Mouse (Mus musculus): Measurements from ENCODE around the gene Cttnbp2. TPM values are rescaled to one million over a fixed set of nuclear protein-coding genes. Genes with fewer than 3 reads are reported as not detected.

The Cttnbp2 gene
- polyA plus RNA-seq, 1 experiment from 2014 or later, result 6.0 TPM

DNA sequence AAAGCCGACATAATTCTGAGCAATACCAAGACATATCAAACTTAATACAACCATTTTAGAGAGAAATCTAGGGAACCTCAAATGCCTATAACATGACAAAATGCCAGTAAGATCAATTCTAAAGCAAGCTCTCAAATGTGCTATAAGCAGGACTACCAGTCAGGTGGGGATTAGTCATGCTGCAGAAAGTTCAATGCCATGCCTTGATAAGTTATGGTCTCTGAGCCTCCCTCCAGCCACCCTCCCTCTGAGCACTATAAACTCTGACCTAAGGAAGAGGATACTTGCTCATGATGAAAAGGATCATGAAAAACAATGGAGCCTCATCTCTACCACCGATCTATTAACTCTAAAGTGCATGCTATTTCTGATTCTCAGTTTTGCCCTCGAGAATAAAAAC, 82.3 kb downstream of the Cttnbp2 start:
- H3K27me3 ChIP-seq (ENCODE audit: control insufficient read depth, insufficient read depth, low read length), result no peaks in the 10 kb centered on the region
- no peak overlapping the region for H3K9ac ChIP-seq (ENCODE audit: low read length)
- no peak for ATAC-seq (replicated peaks; ENCODE audit: extremely low read depth, insufficient read depth, low FRiP score)
- no peak overlapping the region for H3K4me2 ChIP-seq (ENCODE audit: low read depth, low read length)
- no peak overlapping the region for H3K4me3 ChIP-seq (ENCODE audit: low read length)
- peaks cover 15% of the 10 kb centered on the region for H3K4me1 ChIP-seq (ENCODE audit: control insufficient read depth, insufficient read depth, low read length)
- H3K9me3 ChIP-seq (replicated peaks; ENCODE audit: control insufficient read depth, low read length), result no peaks in the 10 kb centered on the region
- H3K27ac ChIP-seq (ENCODE audit: low read length), result no peak overlapping the region
- no peaks in the 10 kb centered on the region for H3K36me3 ChIP-seq (ENCODE audit: control insufficient read depth, insufficient read depth)
- WGBS, result 59% methylated on average over 3 of the region's 3 CpGs

DNA sequence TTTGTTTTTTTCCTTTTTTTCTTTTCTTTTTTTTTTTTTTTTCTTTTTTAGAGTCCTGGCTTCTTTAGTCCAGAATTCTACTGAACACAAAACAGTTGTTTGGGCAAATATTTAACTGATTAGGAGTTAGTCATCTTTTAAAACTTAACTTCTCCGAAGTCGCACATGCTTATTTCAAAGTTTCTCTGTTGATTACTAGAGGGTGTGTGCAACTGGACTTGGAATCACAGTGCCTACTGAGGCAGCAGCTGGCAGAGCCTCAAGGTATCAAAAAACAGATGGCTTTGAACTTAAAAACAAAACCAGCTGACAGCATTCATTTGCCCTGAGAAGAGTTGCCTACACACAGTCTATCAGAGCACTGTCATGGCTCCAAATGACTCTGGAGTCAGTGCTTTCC, 82.8 kb downstream of the Cttnbp2 start:
- no peaks in the 10 kb centered on the region for H3K27me3 ChIP-seq (ENCODE audit: control insufficient read depth, insufficient read depth, low read length)
- no peak overlapping the region for H3K4me3 ChIP-seq (ENCODE audit: low read length)
- peaks cover 15% of the 10 kb centered on the region for H3K4me1 ChIP-seq (ENCODE audit: control insufficient read depth, insufficient read depth, low read length)
- no peaks in the 10 kb centered on the region for H3K36me3 ChIP-seq (ENCODE audit: control insufficient read depth, insufficient read depth)
- H3K27ac ChIP-seq (ENCODE audit: low read length), result no peak overlapping the region
- no peak for ATAC-seq (replicated peaks; ENCODE audit: extremely low read depth, insufficient read depth, low FRiP score)
- H3K9me3 ChIP-seq (replicated peaks; ENCODE audit: control insufficient read depth, low read length), result no peaks in the 10 kb centered on the region
- H3K9ac ChIP-seq (ENCODE audit: low read length), result no peak overlapping the region
- 91% methylated on average over 2 of the region's 2 CpGs for WGBS
- H3K4me2 ChIP-seq (ENCODE audit: low read depth, low read length), result no peak overlapping the region

DNA sequence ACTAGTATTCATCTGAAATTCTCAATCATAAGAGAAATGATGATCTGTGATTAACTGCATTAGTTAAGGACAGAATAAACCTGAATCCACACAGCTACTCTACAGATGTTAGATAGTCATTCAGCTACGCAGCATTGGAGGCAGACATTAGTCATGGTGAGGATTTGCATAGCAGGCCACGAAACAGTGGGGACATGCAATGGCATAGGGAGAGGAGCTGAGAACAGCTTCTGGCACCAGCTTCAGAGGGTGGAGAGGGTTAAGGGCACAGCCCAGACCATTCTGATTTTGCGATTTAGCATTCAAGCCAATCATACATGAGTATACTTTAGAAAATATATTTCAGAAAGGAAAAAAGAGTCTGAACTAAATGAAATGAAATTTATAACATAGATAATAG, 84.6 kb downstream of the Cttnbp2 start:
- H3K4me2 ChIP-seq (ENCODE audit: low read depth, low read length), result no peak overlapping the region
- no peak overlapping the region for H3K4me3 ChIP-seq (ENCODE audit: low read length)
- WGBS, result 83% methylated on average over 3 of the region's 3 CpGs
- no peak for ATAC-seq (replicated peaks; ENCODE audit: extremely low read depth, insufficient read depth, low FRiP score)
- no peaks in the 10 kb centered on the region for H3K36me3 ChIP-seq (ENCODE audit: control insufficient read depth, insufficient read depth)
- H3K4me1 ChIP-seq (ENCODE audit: control insufficient read depth, insufficient read depth, low read length), result peaks cover 10% of the 10 kb centered on the region
- H3K9ac ChIP-seq (ENCODE audit: low read length), result no peak overlapping the region
- H3K9me3 ChIP-seq (replicated peaks; ENCODE audit: control insufficient read depth, low read length), result no peaks in the 10 kb centered on the region
- H3K27ac ChIP-seq (ENCODE audit: low read length), result no peak overlapping the region
- H3K27me3 ChIP-seq (ENCODE audit: control insufficient read depth, insufficient read depth, low read length), result no peaks in the 10 kb centered on the region

DNA sequence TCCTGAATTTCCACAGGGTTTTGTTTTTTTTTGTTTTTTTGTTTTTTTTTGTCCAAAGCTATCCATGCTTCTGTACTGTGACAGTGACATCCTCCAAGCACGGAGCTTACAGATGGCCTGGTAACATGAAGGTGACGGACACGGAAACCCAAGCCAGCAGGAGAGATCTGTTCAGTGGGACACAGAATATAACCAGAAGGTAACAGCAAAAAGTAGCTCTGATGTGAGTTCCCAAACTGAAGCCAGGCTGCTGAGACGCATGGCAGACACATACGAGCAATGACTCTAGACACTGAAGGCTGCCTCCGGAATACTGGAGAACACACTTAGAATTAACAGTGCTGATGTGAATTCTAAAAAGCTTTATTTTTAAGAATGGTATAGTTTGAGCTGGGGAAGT, 89.8 kb downstream of the Cttnbp2 start:
- Histone ChIP-seq H3K4me1 (ENCODE audit: control insufficient read depth, insufficient read depth, low read length) (no peaks in the 10 kb centered on the region), H3K4me3 (ENCODE audit: low read length) (no peak overlapping the region), H3K27me3 (ENCODE audit: control insufficient read depth, insufficient read depth, low read length) (no peaks in the 10 kb centered on the region), H3K9me3 (replicated peaks; ENCODE audit: control insufficient read depth, low read length) (no peaks in the 10 kb centered on the region), H3K9ac (ENCODE audit: low read length) (no peak overlapping the region), H3K36me3 (ENCODE audit: control insufficient read depth, insufficient read depth) (no peaks in the 10 kb centered on the region), H3K27ac (ENCODE audit: low read length) (no peak overlapping the region), H3K4me2 (ENCODE audit: low read depth, low read length) (no peak overlapping the region)
- 86% methylated on average over 6 of the region's 6 CpGs for WGBS
- no peak for ATAC-seq (replicated peaks; ENCODE audit: extremely low read depth, insufficient read depth, low FRiP score)

DNA sequence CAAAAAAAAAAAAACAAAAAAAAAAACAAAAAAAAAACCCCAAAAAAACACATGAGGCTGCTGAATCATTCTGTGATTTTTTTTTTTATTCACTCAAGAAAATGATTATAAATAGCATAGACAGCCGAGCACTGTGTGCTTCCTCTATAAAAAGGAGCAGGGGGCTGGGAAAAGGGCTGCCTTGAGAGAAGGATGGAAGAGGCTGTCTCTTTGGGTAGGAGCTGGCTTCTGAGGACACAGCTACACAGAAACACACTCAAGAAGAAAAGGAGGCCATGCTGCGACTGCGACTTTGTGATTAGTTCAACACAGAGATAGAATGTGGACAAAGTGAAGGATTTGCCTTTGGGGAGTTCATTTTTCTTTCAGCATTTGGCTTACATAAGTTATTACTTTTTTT, 90.3 kb downstream of the Cttnbp2 start:
- no peak overlapping the region for H3K4me2 ChIP-seq (ENCODE audit: low read depth, low read length)
- H3K4me3 ChIP-seq (ENCODE audit: low read length), result no peak overlapping the region
- no peak overlapping the region for H3K27ac ChIP-seq (ENCODE audit: low read length)
- no peak for ATAC-seq (replicated peaks; ENCODE audit: extremely low read depth, insufficient read depth, low FRiP score)
- no peak overlapping the region for H3K9ac ChIP-seq (ENCODE audit: low read length)
- H3K36me3 ChIP-seq (ENCODE audit: control insufficient read depth, insufficient read depth), result no peaks in the 10 kb centered on the region
- H3K27me3 ChIP-seq (ENCODE audit: control insufficient read depth, insufficient read depth, low read length), result no peaks in the 10 kb centered on the region
- H3K9me3 ChIP-seq (replicated peaks; ENCODE audit: control insufficient read depth, low read length), result no peaks in the 10 kb centered on the region
- WGBS, result 58% methylated on average over 3 of the region's 3 CpGs
- H3K4me1 ChIP-seq (ENCODE audit: control insufficient read depth, insufficient read depth, low read length), result no peaks in the 10 kb centered on the region

DNA sequence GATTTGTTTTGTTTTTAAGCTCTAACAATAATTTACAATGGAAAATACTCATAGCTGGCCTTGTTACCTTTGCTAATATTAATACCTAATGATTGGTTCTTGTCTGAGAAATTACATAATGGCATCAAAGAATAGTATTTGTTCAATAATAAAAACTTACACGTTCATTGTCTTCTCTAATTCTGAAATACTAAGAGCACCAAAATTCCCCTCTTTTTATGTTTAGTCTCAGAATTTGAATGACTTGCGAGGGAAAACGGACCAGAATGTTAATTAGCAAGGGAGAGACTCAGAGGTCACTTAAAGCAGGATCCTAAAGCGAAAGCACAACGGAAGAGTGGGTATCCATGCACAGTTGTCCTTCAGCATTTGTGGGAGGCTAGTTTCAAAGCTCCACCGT, 91.5 kb downstream of the Cttnbp2 start:
- H3K4me1 ChIP-seq (ENCODE audit: control insufficient read depth, insufficient read depth, low read length), result no peaks in the 10 kb centered on the region
- no peak for ATAC-seq (replicated peaks; ENCODE audit: extremely low read depth, insufficient read depth, low FRiP score)
- WGBS, result 89% methylated on average over 6 of the region's 6 CpGs
- H3K27me3 ChIP-seq (ENCODE audit: control insufficient read depth, insufficient read depth, low read length), result no peaks in the 10 kb centered on the region
- no peak overlapping the region for H3K27ac ChIP-seq (ENCODE audit: low read length)
- H3K4me2 ChIP-seq (ENCODE audit: low read depth, low read length), result no peak overlapping the region
- no peaks in the 10 kb centered on the region for H3K9me3 ChIP-seq (replicated peaks; ENCODE audit: control insufficient read depth, low read length)
- H3K36me3 ChIP-seq (ENCODE audit: control insufficient read depth, insufficient read depth), result no peaks in the 10 kb centered on the region
- no peak overlapping the region for H3K4me3 ChIP-seq (ENCODE audit: low read length)
- no peak overlapping the region for H3K9ac ChIP-seq (ENCODE audit: low read length)

DNA sequence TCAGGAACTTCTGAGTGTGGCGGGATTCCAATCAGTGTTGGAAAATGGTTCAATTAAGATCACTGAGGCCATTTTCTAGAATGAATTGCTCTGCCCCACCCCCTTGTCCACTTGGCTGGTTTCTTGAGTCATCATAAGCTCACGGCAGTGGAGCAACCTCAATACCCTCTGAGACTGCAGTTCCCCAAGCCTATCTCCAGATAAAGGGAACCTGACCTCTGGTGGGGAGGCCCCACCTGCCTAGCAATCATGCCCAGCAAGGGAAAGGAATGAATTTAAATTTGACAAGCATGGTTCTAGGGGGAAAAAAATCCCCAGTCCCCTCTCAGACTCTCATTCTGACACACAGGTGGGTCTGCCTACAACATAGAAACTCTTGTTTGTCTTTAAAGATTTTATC, 93.1 kb downstream of the Cttnbp2 start:
- Histone ChIP-seq H3K9ac (ENCODE audit: low read length) (no peak overlapping the region), H3K36me3 (ENCODE audit: control insufficient read depth, insufficient read depth) (no peaks in the 10 kb centered on the region), H3K4me2 (ENCODE audit: low read depth, low read length) (no peak overlapping the region), H3K27me3 (ENCODE audit: control insufficient read depth, insufficient read depth, low read length) (no peaks in the 10 kb centered on the region), H3K4me1 (ENCODE audit: control insufficient read depth, insufficient read depth, low read length) (no peaks in the 10 kb centered on the region), H3K4me3 (ENCODE audit: low read length) (no peak overlapping the region), H3K9me3 (replicated peaks; ENCODE audit: control insufficient read depth, low read length) (no peaks in the 10 kb centered on the region), H3K27ac (ENCODE audit: low read length) (no peak overlapping the region)
- ATAC-seq (replicated peaks; ENCODE audit: extremely low read depth, insufficient read depth, low FRiP score), result no peak
- 74% methylated on average over 2 of the region's 2 CpGs for WGBS

DNA sequence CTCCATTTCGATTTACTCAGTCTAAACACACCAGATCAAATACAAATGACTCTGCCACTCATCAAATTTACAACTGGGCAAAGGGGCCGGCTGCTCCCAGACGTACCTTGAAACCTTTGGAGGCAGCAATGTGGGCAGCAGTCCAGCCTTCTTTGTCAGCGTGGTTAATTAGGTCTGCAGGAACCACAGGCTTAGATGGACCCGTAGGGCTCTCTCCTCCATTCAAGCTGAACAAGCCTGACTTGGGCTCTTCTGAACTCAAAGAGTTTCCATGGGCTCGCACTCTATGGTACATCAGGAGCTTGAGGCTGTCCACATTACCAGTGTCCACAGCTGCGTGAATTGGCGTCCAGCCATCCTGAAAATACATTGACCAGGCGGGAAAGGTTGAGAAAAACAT, 94.0 kb downstream of the Cttnbp2 start:
- 65% methylated on average over 9 of the region's 9 CpGs for WGBS
- no peak for ATAC-seq (replicated peaks; ENCODE audit: extremely low read depth, insufficient read depth, low FRiP score)
- Histone ChIP-seq H3K9ac (ENCODE audit: low read length) (no peak overlapping the region), H3K9me3 (replicated peaks; ENCODE audit: control insufficient read depth, low read length) (no peaks in the 10 kb centered on the region), H3K27ac (ENCODE audit: low read length) (no peak overlapping the region), H3K27me3 (ENCODE audit: control insufficient read depth, insufficient read depth, low read length) (no peaks in the 10 kb centered on the region), H3K4me2 (ENCODE audit: low read depth, low read length) (no peak overlapping the region), H3K4me3 (ENCODE audit: low read length) (no peak overlapping the region), H3K36me3 (ENCODE audit: control insufficient read depth, insufficient read depth) (no peaks in the 10 kb centered on the region), H3K4me1 (ENCODE audit: control insufficient read depth, insufficient read depth, low read length) (no peaks in the 10 kb centered on the region)

DNA sequence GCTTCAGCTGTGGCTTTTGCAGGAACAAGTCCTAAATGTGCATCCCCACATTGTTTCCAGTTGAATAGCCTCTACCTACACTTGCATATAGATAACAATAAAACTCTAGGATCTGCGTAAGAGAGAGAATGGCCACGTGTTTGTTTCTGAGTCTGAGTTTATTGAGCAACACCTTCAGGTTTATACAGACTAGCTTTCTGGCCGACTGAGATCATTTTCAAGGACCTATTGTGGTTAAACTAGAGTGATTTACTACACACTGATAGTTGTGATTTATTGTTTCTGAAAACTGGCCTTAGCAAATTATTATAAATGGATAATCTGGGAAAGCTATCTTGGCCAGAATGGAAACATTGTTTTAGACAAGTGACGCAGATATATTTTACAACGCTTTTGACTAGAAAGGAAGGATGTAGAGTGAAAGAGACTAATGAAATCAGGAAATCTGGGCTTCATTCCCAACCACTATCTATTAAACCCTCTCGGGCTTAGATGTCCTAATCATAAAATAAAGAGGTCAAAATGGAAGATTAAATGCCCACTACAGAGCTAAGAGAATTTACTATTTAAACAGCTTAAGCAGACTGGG, 96.7 kb downstream of the Cttnbp2 start:
- no peak for ATAC-seq (replicated peaks; ENCODE audit: extremely low read depth, insufficient read depth, low FRiP score)
- WGBS, result 57% methylated on average over 6 of the region's 6 CpGs
- no peak overlapping the region for H3K4me3 ChIP-seq (ENCODE audit: low read length)

DNA sequence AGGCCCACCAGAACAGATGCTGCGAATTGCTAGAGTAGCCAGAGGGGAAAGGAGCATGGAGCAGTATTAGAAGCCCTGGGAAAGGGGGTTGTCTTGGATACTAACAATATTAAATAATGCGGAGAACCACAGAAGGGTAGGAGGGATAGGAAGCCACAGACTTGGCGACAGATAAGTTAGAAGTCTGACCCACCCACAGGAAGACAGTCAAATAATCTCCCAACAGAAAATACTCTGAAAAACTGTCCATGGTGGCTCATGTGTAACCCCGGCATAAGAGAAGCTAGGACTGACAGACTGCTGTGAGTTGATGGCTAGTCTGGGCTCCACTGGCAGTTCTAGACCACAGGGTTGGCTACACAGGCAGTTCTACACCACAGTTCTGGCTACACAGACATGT, 98.7 kb downstream of the Cttnbp2 start:
- H3K4me2 ChIP-seq (ENCODE audit: low read depth, low read length), result no peak overlapping the region
- H3K9me3 ChIP-seq (replicated peaks; ENCODE audit: control insufficient read depth, low read length), result no peaks in the 10 kb centered on the region
- H3K27me3 ChIP-seq (ENCODE audit: control insufficient read depth, insufficient read depth, low read length), result no peaks in the 10 kb centered on the region
- 73% methylated on average over 4 of the region's 4 CpGs for WGBS
- H3K4me1 ChIP-seq (ENCODE audit: control insufficient read depth, insufficient read depth, low read length), result no peaks in the 10 kb centered on the region
- H3K27ac ChIP-seq (ENCODE audit: low read length), result no peak overlapping the region
- no peak overlapping the region for H3K9ac ChIP-seq (ENCODE audit: low read length)
- no peak for ATAC-seq (replicated peaks; ENCODE audit: extremely low read depth, insufficient read depth, low FRiP score)
- no peaks in the 10 kb centered on the region for H3K36me3 ChIP-seq (ENCODE audit: control insufficient read depth, insufficient read depth)
- no peak overlapping the region for H3K4me3 ChIP-seq (ENCODE audit: low read length)

More for the DNA sequence above, 96.7 kb downstream of the Cttnbp2 start:
- no peak overlapping the region for H3K27ac ChIP-seq (ENCODE audit: low read length)
- H3K4me2 ChIP-seq (ENCODE audit: low read depth, low read length), result no peak overlapping the region
- no peaks in the 10 kb centered on the region for H3K27me3 ChIP-seq (ENCODE audit: control insufficient read depth, insufficient read depth, low read length)
- no peaks in the 10 kb centered on the region for H3K4me1 ChIP-seq (ENCODE audit: control insufficient read depth, insufficient read depth, low read length)
- H3K9me3 ChIP-seq (replicated peaks; ENCODE audit: control insufficient read depth, low read length), result no peaks in the 10 kb centered on the region
- H3K9ac ChIP-seq (ENCODE audit: low read length), result no peak overlapping the region
- H3K36me3 ChIP-seq (ENCODE audit: control insufficient read depth, insufficient read depth), result no peaks in the 10 kb centered on the region
